Mouse (Mus musculus): ENCODE results near the gene Gpatch2.

Gene Gpatch2

GRCm38 (mm10) chr1:187299236-187299635, 83.9 kb downstream of the Gpatch2 start:
- DNase-seq (ENCODE audit: inconsistent age in 2 of 2, low spot score in 1 of 2): no peak

GRCm38 (mm10) chr1:187300626-187301025, 85.3 kb downstream of the Gpatch2 start:
- peak in 1 of 2 experiments; percentile 36 for DNase-seq (ENCODE audit: inconsistent age in 2 of 2, low spot score in 1 of 2)

GRCm38 (mm10) chr1:187303221-187303620, 87.9 kb downstream of the Gpatch2 start:
- DNase-seq (ENCODE audit: inconsistent age in 2 of 2, low spot score in 1 of 2): no peak

- DNase-seq (ENCODE audit: inconsistent age in 2 of 2, low spot score in 1 of 2): no peak
Measured at GRCm38 (mm10) chr1:187307335-187307734, 92.0 kb downstream of the Gpatch2 start.

GRCm38 (mm10) chr1:187308523-187308922, 93.2 kb downstream of the Gpatch2 start:
- no peak for DNase-seq (ENCODE audit: inconsistent age in 2 of 2, low spot score in 1 of 2)

GRCm38 (mm10) chr1:187311122-187311521, 95.8 kb downstream of the Gpatch2 start:
- no peak for DNase-seq (ENCODE audit: inconsistent age in 2 of 2, low spot score in 1 of 2)

GRCm38 (mm10) chr1:187313323-187313722, 98.0 kb downstream of the Gpatch2 start:
- no peak for DNase-seq (ENCODE audit: inconsistent age in 2 of 2, low spot score in 1 of 2)

GRCm38 (mm10) chr1:187313763-187314162, 98.5 kb downstream of the Gpatch2 start:
- no peak for DNase-seq (ENCODE audit: inconsistent age in 2 of 2, low spot score in 1 of 2)

- DNase-seq (ENCODE audit: inconsistent age in 2 of 2, low spot score in 1 of 2): no peak
Measured at GRCm38 (mm10) chr1:187314516-187314915, 99.2 kb downstream of the Gpatch2 start.

- DNase-seq (ENCODE audit: inconsistent age in 2 of 2, low spot score in 1 of 2): no peak
Measured at GRCm38 (mm10) chr1:187315821-187316220, 100.5 kb downstream of the Gpatch2 start.

- DNase-seq (ENCODE audit: inconsistent age in 2 of 2, low spot score in 1 of 2): no peak
Measured at GRCm38 (mm10) chr1:187316555-187316954, 101.2 kb downstream of the Gpatch2 start.

- DNase-seq (ENCODE audit: inconsistent age in 2 of 2, low spot score in 1 of 2): no peak
Measured at GRCm38 (mm10) chr1:187321814-187322213, 106.5 kb downstream of the Gpatch2 start.

GRCm38 (mm10) chr1:187322505-187323208, 107.3 kb downstream of the Gpatch2 start:
- no peak for DNase-seq (ENCODE audit: inconsistent age in 2 of 2, low spot score in 1 of 2)

GRCm38 (mm10) chr1:187323209-187323589, 107.9 kb downstream of the Gpatch2 start:
- DNase-seq (ENCODE audit: inconsistent age in 2 of 2, low spot score in 1 of 2): no peak

- no peak for DNase-seq (ENCODE audit: inconsistent age in 2 of 2, low spot score in 1 of 2)
Measured at GRCm38 (mm10) chr1:187342551-187342950, 127.2 kb downstream of the Gpatch2 start.

- DNase-seq (ENCODE audit: inconsistent age in 2 of 2, low spot score in 1 of 2): no peak
Measured at GRCm38 (mm10) chr1:187345156-187345555, 129.8 kb downstream of the Gpatch2 start.

GRCm38 (mm10) chr1:187346923-187347322, 131.6 kb downstream of the Gpatch2 start:
- no peak for DNase-seq (ENCODE audit: inconsistent age in 2 of 2, low spot score in 1 of 2)

- DNase-seq (ENCODE audit: inconsistent age in 2 of 2, low spot score in 1 of 2): no peak
Measured at GRCm38 (mm10) chr1:187347606-187348005, 132.3 kb downstream of the Gpatch2 start.

- no peak for DNase-seq (ENCODE audit: inconsistent age in 2 of 2, low spot score in 1 of 2)
Measured at GRCm38 (mm10) chr1:187348053-187348820, 132.9 kb downstream of the Gpatch2 start.

GRCm38 (mm10) chr1:187348859-187349258, 133.6 kb downstream of the Gpatch2 start:
- DNase-seq (ENCODE audit: inconsistent age in 2 of 2, low spot score in 1 of 2): no peak

- DNase-seq (ENCODE audit: inconsistent age in 2 of 2, low spot score in 1 of 2): no peak
Measured at GRCm38 (mm10) chr1:187356169-187356568, 140.9 kb downstream of the Gpatch2 start.

- DNase-seq (ENCODE audit: inconsistent age in 2 of 2, low spot score in 1 of 2): no peak
Measured at GRCm38 (mm10) chr1:187356904-187357303, 141.6 kb downstream of the Gpatch2 start.
